Mouse (Mus musculus): ENCODE measurements around the gene Ccdc171. TPM values are rescaled to one million over a fixed set of nuclear protein-coding genes. Genes with fewer than 3 reads are reported as not detected.
"Not testable (repeated sequence)": the region's sequence is repeated elsewhere in the genome, so short reads cannot be mapped to it uniquely, and the experiment has no call there.

Gene Ccdc171
- polyA plus RNA-seq, 1 experiment from 2014 or later = 2.4 TPM

- peaks cover 12% of the 10 kb centered on the region for H3K27me3 ChIP-seq (replicated peaks)
- no peak overlapping the region for H3K4me3 ChIP-seq
- H3K4me1 ChIP-seq = no peaks in the 10 kb centered on the region
- H3K9ac ChIP-seq = no peak overlapping the region
- no peak for ATAC-seq
- no peaks in the 10 kb centered on the region for H3K36me3 ChIP-seq
- 75% methylated on average over 3 of the region's 3 CpGs for WGBS (ENCODE audit: insufficient replicate concordance)
- no peaks in the 10 kb centered on the region for H3K9me3 ChIP-seq (replicated peaks)
- H3K4me2 ChIP-seq = no peak overlapping the region
- no peak overlapping the region for H3K27ac ChIP-seq
Observed at GRCm38 (mm10) chr4:83512217-83512616, 13.1 kb upstream of the Ccdc171 start.

GRCm38 (mm10) chr4:83512644-83513043, 12.7 kb upstream of the Ccdc171 start:
- Histone ChIP-seq H3K4me2 (no peak overlapping the region), H3K36me3 (no peaks in the 10 kb centered on the region), H3K27ac (no peak overlapping the region), H3K4me1 (no peaks in the 10 kb centered on the region), H3K9me3 (replicated peaks) (no peaks in the 10 kb centered on the region), H3K27me3 (replicated peaks) (peaks cover 12% of the 10 kb centered on the region), H3K9ac (no peak overlapping the region), H3K4me3 (no peak overlapping the region)
- no peak for ATAC-seq
- 28% methylated on average over 2 of the region's 2 CpGs for WGBS (ENCODE audit: insufficient replicate concordance)

GRCm38 (mm10) chr4:83514183-83514582, 11.2 kb upstream of the Ccdc171 start:
- Histone ChIP-seq H3K9ac (no peak overlapping the region), H3K27me3 (replicated peaks) (peaks cover 12% of the 10 kb centered on the region), H3K36me3 (no peaks in the 10 kb centered on the region), H3K27ac (no peak overlapping the region), H3K4me3 (no peak overlapping the region), H3K4me1 (no peaks in the 10 kb centered on the region), H3K9me3 (replicated peaks) (no peaks in the 10 kb centered on the region), H3K4me2 (no peak overlapping the region)
- ATAC-seq = no peak
- 61% methylated on average over 1 of the region's 1 CpGs for WGBS (ENCODE audit: insufficient replicate concordance)

- WGBS (ENCODE audit: insufficient replicate concordance) = 73% methylated on average over 10 of the region's 10 CpGs
- peaks cover 10% of the 10 kb centered on the region for H3K27me3 ChIP-seq (replicated peaks)
Observed at GRCm38 (mm10) chr4:83514976-83515669, 10.2 kb upstream of the Ccdc171 start.

DNA sequence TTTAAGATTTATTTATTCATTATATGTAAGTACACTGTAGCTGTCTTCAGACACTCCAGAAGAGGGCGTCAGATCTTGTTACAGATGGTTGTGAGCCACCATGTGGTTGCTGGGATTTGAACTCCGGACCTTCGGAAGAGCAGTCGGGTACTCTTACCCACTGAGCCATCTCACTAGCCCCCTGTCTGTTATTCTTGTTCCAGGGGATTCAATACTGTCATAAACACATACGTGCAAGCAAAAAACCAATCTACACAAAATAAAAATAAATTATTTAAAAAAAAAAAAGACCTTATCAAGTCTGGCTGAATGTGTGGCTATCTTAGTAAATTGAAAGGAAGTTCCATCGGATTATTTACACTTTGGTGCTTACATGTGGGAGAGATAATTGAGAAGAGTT, 9.2 kb upstream of the Ccdc171 start:
- not testable (repeated sequence) for H3K27me3 ChIP-seq (replicated peaks); H3K9ac ChIP-seq; ATAC-seq; H3K27ac ChIP-seq; H3K36me3 ChIP-seq; H3K9me3 ChIP-seq (replicated peaks); H3K4me2 ChIP-seq; H3K4me3 ChIP-seq; H3K4me1 ChIP-seq
- WGBS (ENCODE audit: insufficient replicate concordance) = 85% methylated on average over 5 of the region's 6 CpGs

More at GRCm38 (mm10) chr4:83514976-83515669, 10.2 kb upstream of the Ccdc171 start:
- no peaks in the 10 kb centered on the region for H3K36me3 ChIP-seq
- H3K27ac ChIP-seq = no peak overlapping the region
- no peak overlapping the region for H3K4me2 ChIP-seq
- no peak overlapping the region for H3K9ac ChIP-seq
- no peaks in the 10 kb centered on the region for H3K9me3 ChIP-seq (replicated peaks)
- ATAC-seq = no peak
- H3K4me1 ChIP-seq = no peaks in the 10 kb centered on the region
- H3K4me3 ChIP-seq = no peak overlapping the region

- Histone ChIP-seq H3K9ac (no peak overlapping the region), H3K4me2 (no peak overlapping the region), H3K27me3 (replicated peaks) (no peaks in the 10 kb centered on the region), H3K36me3 (no peaks in the 10 kb centered on the region), H3K27ac (no peak overlapping the region), H3K4me1 (peaks cover 6% of the 10 kb centered on the region), H3K4me3 (no peak overlapping the region), H3K9me3 (replicated peaks) (no peaks in the 10 kb centered on the region)
- WGBS (ENCODE audit: insufficient replicate concordance) = 67% methylated on average over 2 of the region's 2 CpGs
- ATAC-seq = no peak
Observed at GRCm38 (mm10) chr4:83519148-83519547, 6.2 kb upstream of the Ccdc171 start.

DNA sequence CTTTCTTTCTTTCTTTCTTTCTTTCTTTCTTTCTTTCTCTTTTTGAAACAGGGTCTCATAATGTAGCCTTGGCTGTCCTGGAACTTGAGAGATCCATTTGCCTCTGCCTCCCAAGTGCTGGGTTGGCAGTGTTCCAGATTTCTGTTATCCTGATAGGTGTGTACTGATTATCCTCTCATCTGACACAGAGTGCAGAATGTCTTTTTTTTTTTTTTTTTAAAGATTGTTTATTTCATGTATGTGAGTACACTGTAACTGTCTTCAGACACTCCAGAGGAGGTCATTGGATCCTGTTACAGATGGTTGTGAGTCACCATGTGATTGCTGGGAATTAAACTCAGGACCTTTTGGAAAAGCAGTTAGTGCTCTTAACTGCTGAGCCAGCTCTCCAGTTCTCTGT, 5.5 kb upstream of the Ccdc171 start:
- H3K27ac ChIP-seq = no peak overlapping the region
- no peak overlapping the region for H3K4me3 ChIP-seq
- ATAC-seq = no peak
- H3K36me3 ChIP-seq = no peaks in the 10 kb centered on the region
- H3K4me1 ChIP-seq = peaks cover 12% of the 10 kb centered on the region
- H3K4me2 ChIP-seq = no peak overlapping the region
- no peaks in the 10 kb centered on the region for H3K9me3 ChIP-seq (replicated peaks)
- H3K9ac ChIP-seq = no peak overlapping the region
- no peaks in the 10 kb centered on the region for H3K27me3 ChIP-seq (replicated peaks)

GRCm38 (mm10) chr4:83520308-83520707, 5.0 kb upstream of the Ccdc171 start:
- Histone ChIP-seq H3K4me1 (peaks cover 12% of the 10 kb centered on the region), H3K4me2 (no peak overlapping the region), H3K27ac (no peak overlapping the region), H3K9me3 (replicated peaks) (no peaks in the 10 kb centered on the region), H3K27me3 (replicated peaks) (no peaks in the 10 kb centered on the region), H3K36me3 (no peaks in the 10 kb centered on the region), H3K9ac (no peak overlapping the region), H3K4me3 (no peak overlapping the region)
- 69% methylated on average over 4 of the region's 4 CpGs for WGBS (ENCODE audit: insufficient replicate concordance)
- no peak for ATAC-seq

DNA sequence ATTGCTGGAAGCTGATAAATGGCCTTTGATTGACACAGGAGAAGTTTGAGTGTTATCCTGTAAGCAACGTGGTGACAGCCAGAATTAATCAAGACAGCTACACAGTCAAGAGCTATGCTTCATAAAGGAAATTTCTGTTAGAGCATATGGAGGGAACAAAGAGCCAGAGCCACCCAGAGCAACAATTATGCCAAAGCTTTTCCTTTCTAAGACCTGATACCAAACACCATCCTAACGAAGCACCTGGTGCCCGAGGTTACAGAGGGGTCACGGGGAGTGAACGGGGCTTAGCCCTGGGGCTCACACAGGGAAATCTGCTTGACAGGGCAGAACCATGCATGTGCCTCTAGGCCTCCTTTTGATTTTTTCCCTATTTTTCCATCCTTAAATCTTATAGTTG, 3.3 kb upstream of the Ccdc171 start:
- peaks cover 27% of the 10 kb centered on the region for H3K4me1 ChIP-seq
- no peak for ATAC-seq
- no peak overlapping the region for H3K4me3 ChIP-seq
- no peaks in the 10 kb centered on the region for H3K27me3 ChIP-seq (replicated peaks)
- H3K4me2 ChIP-seq = no peak overlapping the region
- H3K36me3 ChIP-seq = no peaks in the 10 kb centered on the region
- H3K9ac ChIP-seq = no peak overlapping the region
- no peak overlapping the region for H3K27ac ChIP-seq
- 56% methylated on average over 5 of the region's 5 CpGs for WGBS (ENCODE audit: insufficient replicate concordance)
- no peaks in the 10 kb centered on the region for H3K9me3 ChIP-seq (replicated peaks)

- Histone ChIP-seq H3K4me3 (peak overlapping the region; percentile 87), H3K27me3 (replicated peaks) (no peaks in the 10 kb centered on the region), H3K4me1 (peaks cover 41% of the 10 kb centered on the region), H3K9me3 (replicated peaks) (no peaks in the 10 kb centered on the region), H3K9ac (peak overlapping the region; percentile 83), H3K27ac (peak overlapping the region; percentile 91), H3K36me3 (no peaks in the 10 kb centered on the region), H3K4me2 (peak overlapping the region; percentile 99)
- WGBS (ENCODE audit: insufficient replicate concordance) = 10% methylated on average over 6 of the region's 6 CpGs
- no peak for ATAC-seq
Observed at GRCm38 (mm10) chr4:83524456-83524842, 896 bp upstream of the Ccdc171 start.

DNA sequence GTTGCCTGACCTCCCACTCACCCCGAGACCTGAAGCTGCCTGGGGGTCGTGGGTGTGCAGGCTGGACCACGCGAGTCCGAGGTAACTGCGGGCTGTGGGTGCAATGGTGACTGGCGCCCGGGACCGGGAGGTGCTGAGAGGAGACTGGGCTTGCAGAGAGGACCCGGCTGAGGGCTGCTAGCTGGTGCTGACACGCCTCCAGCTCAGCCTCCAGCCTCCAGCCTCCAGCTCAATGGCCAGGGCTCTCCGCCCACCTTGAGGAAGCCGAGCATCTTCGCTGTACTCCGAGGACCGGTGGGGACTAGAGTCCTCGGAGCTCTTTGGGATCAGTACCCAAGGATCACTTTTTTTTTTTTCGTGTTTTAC, 328 bp downstream of the Ccdc171 start:
- Histone ChIP-seq H3K9me3 (replicated peaks) (no peaks in the 10 kb centered on the region), H3K4me2 (peak overlapping the region; percentile 99), H3K9ac (peak overlapping the region; percentile 83), H3K4me3 (peak overlapping the region; percentile 87), H3K4me1 (peaks cover 42% of the 10 kb centered on the region), H3K27ac (peak overlapping the region; percentile 91), H3K27me3 (replicated peaks) (no peaks in the 10 kb centered on the region), H3K36me3 (no peaks in the 10 kb centered on the region)
- WGBS (ENCODE audit: insufficient replicate concordance) = under 1% methylated on average over 18 of the region's 18 CpGs
- peak; percentile 71 for ATAC-seq

DNA sequence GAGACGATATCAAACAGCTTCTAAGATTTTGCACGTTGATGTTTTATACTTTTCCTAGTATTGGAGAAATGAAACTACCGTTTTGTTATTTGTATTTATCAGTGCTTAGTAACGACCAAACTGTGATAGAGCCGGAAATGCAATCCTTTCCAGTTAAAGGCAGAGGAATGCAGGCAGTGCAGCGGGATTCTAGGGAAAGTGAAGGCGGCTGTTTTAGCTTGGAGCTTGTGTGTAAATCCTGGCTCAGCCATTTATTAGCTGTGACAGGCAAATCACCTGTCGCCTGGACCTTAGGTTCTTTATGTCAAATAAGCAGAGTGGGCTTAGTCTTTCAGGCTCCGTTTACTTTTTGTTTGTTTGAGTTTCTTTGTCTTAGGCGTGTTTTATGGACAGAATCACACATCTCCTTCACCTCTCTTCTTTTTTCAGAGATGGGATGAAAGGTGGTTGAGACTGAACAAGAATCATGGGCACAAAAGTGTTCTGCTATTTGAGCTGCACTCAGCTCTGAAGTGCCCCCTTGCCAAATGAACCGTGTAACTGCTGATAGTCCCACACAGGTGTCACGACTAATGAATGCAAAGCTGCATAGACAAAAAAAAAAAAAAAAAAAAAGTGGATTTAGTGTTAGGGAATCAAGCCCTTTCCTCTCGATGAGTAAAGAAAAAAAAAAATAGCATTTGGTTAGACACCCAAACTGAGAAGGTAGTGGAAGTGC, 1.1 kb downstream of the Ccdc171 start:
- ATAC-seq = no peak
- 18% methylated on average over 13 of the region's 13 CpGs for WGBS (ENCODE audit: insufficient replicate concordance)

More for the DNA sequence above, 1.1 kb downstream of the Ccdc171 start:
- H3K27me3 ChIP-seq (replicated peaks) = no peaks in the 10 kb centered on the region
- no peaks in the 10 kb centered on the region for H3K9me3 ChIP-seq (replicated peaks)
- peak overlapping the region; percentile 87 for H3K4me3 ChIP-seq
- H3K4me2 ChIP-seq = peak overlapping the region; percentile 99
- peaks cover 42% of the 10 kb centered on the region for H3K4me1 ChIP-seq
- H3K27ac ChIP-seq = peak overlapping the region; percentile 91
- peak overlapping the region; percentile 83 for H3K9ac ChIP-seq
- H3K36me3 ChIP-seq = no peaks in the 10 kb centered on the region

Data from liver, embryonic 12.5 days (tissue).